Comparison of ENCODE assay signal across 18 mouse cellular contexts in genomic region chr15:11978175-11978574, GRCm38 (mm10).
"Had no signal": no experiment of that assay in that cellular context is flagged by ENCODE, and none has a peak within 500 bp of the region (broad histone marks: within the 10 kb centered on the region; RNA-seq: fewer than 3 reads in every experiment).

No protein-coding gene starts in this region.

- H3K4me2 ChIP-seq: limb, embryonic 12.5 days; limb, embryonic 15.5 days; liver, embryonic 13.5 days; midbrain, embryonic 12.5 days; midbrain, embryonic 15.5 days; neural tube, embryonic 12.5 days; neural tube, embryonic 15.5 days had no signal

- H3K9ac ChIP-seq: limb, embryonic 12.5 days; limb, embryonic 15.5 days; liver, embryonic 13.5 days; midbrain, embryonic 12.5 days; midbrain, embryonic 15.5 days; neural tube, embryonic 12.5 days; neural tube, embryonic 15.5 days had no signal

- H3K27me3 ChIP-seq: limb, embryonic 12.5 days; limb, embryonic 15.5 days; liver, embryonic 13.5 days; midbrain, embryonic 12.5 days; midbrain, embryonic 15.5 days; neural tube, embryonic 12.5 days; neural tube, embryonic 15.5 days had no signal

- ATAC-seq: hindbrain, embryonic 16.5 days; intestine, postnatal 0 days; midbrain, embryonic 15.5 days had no signal

- H3K27ac ChIP-seq: kidney, postnatal 0 days; limb, embryonic 12.5 days; limb, embryonic 15.5 days; liver, embryonic 13.5 days; midbrain, embryonic 12.5 days; midbrain, embryonic 15.5 days; neural tube, embryonic 12.5 days; neural tube, embryonic 15.5 days had no signal

- H3K9me3 ChIP-seq: limb, embryonic 12.5 days; limb, embryonic 15.5 days; liver, embryonic 13.5 days; midbrain, embryonic 12.5 days; midbrain, embryonic 15.5 days; neural tube, embryonic 12.5 days; neural tube, embryonic 15.5 days had no signal

- DNase-seq: kidney, adult 2 months; kidney, postnatal 25 days; layer of hippocampus, postnatal 36 days; left cerebral cortex, postnatal 4 days; liver, embryonic 13.5 days; lung, adult 2 months; lung, postnatal 14 days; lung, postnatal 4 days; thymus, postnatal 25 days had no signal

- H3K4me3 ChIP-seq: limb, embryonic 12.5 days; limb, embryonic 15.5 days; liver, embryonic 13.5 days; midbrain, embryonic 12.5 days; midbrain, embryonic 15.5 days; neural tube, embryonic 12.5 days; neural tube, embryonic 15.5 days had no signal

- H3K4me1 ChIP-seq: limb, embryonic 12.5 days; limb, embryonic 15.5 days; liver, embryonic 13.5 days; midbrain, embryonic 12.5 days; midbrain, embryonic 15.5 days; neural tube, embryonic 12.5 days; neural tube, embryonic 15.5 days had no signal
